Mouse (Mus musculus): ENCODE data around the gene Qsox1. TPM values are rescaled to one million over a fixed set of nuclear protein-coding genes. Genes with fewer than 3 reads are reported as not detected.
A peak's percentile ranks its signal among the peaks of the same experiment; 100 is the strongest.

The Qsox1 gene
- 10 to 100 TPM; 76.5 to 77.4 TPM for total RNA-seq (2021)

DNA sequence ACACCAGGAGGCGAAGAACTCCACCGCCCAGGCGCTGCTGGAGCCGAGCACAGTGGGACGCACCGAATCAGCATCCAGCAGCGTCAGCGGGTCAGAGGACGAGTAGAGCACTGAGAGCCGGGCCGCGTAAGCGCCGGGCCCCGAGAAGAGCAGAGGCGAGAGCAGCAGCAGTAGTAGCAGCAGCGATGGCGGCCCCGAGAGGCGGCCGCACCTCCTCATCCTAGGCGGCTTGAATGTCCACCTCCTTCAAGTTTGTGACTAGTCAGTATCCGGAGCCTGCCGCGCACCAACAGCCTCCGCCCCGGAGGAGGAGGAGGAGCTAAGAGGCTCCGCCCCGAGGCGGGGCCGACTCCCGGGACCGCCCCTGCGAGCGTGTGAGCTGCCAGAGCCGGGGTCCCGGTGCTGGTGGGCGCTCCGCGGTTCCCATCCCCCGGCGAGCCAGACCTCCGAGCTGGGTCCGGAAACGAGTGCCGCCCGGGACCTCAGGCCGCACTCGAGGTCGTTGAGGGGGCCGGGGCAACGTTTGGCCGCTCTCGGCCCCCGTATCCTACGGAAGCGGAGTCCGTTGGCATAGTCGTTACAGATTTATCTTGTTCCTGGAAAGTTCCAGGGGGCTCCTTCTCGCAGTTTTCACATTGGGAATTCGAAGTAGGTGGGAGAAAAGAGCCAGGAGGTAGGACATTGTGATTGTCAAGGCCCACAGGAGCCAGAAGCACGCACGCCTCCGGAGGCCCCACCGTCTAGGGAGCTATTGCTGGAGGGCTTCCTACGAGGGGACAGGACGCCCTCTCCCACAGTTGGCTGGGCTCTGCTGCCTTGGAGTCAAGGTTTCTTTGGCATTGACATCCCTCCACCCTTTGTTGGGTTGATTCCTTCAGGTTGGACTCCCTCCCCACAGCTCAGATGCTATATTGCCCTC, at the start of gene Qsox1:
TSS of gene Qsox1 (minus strand) at position 309 of the 919 bp plus-strand sequence.
- peak; percentile 90 for DNase-seq

DNA sequence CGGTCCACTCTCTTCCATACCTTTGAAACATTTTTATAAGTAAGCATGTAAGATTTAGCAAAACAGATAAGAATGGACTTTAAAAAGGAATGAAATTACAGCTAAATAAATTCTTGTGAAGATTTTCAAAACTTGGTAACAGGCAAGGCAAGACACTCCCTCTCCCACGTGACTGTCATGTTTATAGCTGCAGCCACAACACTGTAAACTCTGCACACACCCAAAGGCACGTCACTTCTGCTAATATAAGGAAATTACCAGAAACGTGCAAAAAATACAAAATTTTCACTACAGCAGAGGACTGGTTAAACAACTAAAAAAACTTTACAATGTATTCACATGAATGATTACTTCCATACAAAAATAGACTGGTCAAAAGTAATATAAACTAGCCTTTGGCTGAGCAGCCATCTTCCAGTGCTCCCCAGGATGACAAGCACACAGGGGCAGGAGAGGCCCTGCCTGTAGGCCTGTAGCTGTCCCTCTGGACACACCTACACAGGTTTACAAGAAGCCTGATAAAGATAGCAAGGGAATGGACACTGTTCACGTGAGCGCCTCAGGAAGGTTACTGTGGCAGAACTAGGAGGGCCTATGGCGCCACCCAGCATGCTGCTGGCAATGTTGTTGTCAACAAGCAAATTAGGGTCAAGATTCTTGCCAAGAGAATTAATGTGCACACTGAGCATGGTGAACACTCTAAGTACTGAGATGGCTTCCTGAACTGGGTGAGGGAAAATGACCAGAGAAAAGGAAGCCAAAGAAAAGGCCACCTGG, 42.4 kb upstream of the Qsox1 start:
- no peak for DNase-seq

DNA sequence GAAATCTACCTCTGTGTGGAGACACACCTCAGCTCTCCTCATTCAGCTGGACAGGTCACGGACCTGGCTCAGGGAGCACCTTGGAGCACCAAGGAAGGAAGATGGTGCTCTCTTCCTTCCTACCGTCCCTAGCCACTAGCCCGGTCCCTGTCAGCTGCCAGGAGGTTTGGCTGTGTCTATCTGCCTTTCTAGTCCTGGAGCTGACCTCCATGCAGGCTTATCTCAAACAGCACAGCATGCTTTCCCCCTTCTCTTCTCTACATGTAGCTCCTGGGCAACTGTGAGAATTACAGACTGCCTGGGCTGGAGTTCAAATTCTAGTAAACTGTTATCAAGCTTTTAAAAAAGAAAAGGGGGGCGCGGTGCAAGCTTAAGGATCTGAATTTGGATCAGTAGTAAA, 40.3 kb upstream of the Qsox1 start:
- no peak for DNase-seq

DNA sequence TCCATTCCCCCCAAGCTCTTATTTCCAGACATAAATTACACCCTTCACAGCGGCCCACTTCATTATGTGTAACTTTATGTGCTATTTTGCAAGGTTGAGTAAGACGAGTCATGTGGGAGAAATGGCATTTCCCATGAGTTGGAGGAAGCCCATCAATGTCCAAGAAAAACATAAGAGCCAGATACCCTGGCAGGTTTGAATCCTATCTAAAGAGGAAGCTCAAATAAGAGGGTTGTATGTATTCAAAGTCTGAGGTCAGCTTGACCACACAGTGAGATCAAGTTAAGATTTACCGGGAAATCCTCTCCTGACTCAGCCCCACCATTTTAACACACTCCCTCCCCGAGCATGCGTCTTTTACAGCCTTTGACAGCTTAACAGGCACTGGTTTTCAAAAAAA, 31.5 kb upstream of the Qsox1 start:
- no peak for DNase-seq

DNA sequence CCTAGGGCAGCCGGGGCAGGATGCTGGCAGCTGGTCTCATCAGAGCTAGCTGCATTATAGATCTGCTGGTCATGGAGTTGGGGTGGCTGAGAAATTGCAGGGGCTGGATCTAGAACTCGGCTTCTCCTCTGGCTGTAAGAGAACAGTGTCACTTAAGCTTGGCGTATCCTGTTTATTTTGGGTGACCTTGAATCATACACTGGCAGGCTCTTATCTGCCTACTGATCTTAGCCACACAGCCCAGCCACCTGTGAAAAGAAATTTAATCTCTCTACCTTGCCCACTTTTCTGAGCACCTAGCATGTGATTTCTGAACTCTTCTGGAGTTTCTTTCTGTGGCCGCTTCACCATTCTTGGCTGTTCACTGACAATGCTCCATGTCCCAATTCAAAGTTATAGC, 30.8 kb upstream of the Qsox1 start:
- no peak for DNase-seq

DNA sequence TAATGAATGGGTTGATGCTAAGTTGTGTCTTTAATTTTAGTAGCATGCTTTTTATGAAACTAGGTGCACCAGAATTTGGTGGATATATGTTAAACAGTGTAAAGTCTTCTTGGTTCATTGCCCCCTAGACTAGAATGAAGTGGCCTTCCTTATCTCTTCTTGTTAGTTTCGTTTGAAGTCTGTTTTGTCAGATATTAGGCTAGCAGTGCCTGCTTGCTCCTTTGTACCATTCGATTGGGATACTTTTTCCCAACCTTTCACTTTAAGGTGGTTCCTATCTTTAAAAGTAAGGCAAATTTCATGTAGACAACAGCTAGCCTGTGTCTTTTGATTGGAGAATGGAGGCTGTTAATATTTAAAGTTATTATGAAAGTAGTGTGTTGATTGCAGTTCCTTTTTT, 23.0 kb upstream of the Qsox1 start:
- no peak for DNase-seq

DNA sequence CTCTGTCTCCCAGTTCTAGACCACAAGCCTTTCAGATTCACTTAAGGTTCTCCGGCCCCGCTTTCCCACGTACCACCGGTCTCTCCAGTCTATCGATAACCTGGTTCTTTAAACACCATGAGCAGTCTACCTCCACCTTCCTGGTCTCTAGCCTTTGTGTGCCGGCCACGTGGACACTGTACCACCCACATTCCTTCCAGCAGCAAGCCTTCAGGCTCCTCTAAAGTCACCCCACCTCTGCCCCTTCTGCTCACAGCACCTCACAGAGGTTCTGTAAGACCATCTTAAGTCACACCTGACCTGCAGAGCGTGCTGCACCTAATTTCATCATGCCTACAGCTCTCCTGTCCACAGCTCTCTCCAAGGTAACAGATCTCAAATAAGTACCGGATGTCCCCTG, 20.9 kb upstream of the Qsox1 start:
- no peak for DNase-seq

DNA sequence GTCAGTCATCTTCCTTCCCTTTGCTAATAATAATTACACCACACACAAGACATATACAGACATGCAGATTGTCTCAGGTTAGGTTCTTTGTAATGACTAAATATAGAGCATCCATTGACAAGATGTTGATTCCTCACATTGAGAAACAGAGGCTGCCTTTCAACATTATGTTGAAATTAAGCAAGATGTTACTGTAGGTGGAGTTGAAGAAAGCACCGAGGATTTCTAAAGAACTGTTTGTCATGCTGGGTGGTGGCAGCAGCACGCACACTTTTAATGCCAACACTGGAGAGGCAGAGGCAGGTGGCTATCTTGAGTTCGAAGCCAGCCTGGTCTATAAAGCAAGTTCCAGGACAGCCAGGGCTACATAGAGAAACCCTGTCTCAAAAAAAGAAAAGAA, 19.3 kb upstream of the Qsox1 start:
- DNase-seq: no peak

DNA sequence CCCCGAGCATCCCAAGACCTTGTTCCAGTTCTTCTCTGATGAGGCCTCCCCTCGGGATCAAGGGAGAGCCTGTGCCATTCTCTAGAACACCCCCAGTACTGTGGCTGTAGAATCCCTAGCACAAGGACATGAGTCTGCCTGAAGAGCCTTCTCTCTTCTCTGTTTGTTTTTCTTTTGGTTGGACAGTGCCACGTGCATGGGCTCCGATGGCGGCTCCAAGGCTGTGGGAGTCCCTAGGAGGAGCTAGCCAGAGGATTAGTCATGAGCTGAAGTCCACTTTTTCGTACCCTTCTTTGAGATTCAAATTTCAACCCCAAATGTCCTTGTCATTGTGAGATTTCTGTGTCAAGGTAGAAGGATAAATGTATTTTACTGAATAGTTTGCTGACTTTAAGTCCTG, 18.2 kb upstream of the Qsox1 start:
- no peak for DNase-seq

DNA sequence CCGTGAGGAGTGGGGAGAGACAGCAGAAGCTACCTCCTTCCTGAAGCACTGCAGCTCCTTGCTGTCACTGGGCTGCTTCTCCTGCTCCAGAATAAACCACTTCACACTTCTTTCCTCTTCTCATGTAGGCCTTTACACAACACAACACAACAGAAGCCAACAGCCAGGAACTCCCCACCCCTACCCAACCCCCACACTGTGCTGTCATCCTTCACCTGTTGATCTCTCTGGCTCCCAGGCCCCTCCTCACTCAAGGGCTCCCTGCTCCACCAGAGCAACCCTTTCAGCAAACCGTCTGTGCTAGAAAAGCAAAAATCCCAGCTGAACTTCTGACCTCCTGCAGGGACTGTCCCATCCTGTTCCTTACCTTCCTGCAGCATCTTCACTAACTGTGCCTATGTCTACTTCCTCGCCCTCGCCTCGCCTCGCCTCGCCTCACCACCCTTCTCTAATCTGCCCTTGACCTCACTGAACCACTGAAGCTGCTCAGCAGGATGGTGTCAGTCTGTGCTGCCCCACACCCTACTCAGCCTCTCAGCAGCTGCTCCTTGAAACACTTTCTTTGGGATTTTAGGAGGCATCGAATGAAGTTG, 15.1 kb upstream of the Qsox1 start:
- DNase-seq: no peak

DNA sequence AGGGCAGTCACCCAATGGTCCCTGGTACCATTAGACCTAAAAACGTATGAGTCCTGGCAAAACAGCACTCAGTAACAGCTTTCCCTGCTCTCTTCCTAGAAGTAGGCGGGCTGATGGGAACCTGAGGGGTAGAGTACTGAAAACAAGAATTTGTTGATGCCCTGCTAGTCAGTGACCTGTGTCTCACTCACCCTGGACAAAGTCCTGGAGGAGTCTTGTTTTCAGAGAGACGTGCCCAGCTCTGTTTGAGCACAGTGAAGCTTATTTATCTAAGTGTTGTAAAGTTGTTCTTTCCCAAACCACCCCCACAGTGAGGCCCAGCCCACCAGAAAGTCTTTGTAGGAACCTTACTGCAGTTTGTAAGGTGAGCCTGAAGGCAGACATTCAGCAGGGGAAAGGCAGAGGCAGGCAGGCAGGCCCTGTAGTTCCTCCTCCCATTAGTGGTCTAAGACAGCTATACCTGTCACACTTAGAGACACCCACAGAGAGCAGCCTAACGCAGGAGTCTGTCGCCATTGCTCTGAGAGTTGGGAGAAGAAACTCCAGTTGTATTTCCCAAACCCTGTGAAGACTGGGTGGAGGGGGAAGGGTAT, 14.2 kb upstream of the Qsox1 start:
- DNase-seq: no peak

DNA sequence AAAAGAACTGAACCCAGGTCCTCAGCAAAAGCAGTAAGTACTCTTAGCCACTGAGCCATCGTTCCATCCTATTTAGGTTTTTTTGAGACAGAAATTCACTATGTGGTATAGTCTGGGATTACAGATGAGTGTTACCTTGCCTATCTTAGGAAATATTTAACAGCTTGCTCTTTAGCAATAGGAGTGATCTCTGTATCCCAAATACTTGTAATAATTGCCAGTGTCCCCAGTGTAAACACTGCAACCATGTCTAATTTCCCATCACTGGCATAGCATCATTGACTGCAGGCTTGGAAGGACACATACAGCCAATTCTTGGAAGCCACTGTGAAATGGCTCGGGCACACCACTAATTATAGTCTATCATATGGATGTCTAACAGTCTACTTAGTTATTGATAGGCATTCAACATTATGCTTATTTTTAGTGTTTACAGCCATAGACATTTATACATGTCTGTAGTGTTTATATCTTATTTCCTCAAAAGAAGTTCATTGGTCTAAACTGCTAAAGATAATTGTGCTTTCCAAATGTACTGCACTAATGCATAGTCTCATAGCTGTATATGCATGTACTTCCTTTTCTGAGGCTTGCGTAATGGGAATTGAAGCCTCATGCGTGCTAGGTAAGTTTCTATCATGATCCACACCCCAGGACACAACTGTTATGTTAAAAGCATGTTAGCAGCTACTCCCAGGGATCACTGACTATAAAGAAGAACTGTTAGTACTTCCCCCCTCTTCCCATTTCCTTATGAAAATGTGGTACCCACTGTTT, 13.4 kb upstream of the Qsox1 start:
- DNase-seq: no peak

DNA sequence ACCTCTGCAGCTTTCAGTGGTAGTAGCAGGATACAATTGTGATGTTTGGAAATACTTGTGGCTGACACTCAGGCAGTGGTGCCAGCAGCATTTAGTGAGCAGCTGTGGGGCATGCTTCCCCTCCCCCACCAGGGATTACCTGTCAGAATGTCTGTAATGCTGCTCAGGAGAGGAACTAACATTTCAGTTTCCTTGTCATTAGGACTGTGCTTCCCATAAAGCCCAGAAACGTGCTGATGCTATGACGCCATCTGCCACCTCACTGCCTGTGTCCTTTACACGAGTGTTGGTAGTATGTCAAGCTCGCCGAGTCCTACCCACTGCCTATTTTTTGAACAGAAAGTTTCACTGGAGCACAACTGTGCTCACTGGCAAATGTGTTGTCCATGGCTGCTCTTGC, 8.0 kb upstream of the Qsox1 start:
- no peak for DNase-seq

DNA sequence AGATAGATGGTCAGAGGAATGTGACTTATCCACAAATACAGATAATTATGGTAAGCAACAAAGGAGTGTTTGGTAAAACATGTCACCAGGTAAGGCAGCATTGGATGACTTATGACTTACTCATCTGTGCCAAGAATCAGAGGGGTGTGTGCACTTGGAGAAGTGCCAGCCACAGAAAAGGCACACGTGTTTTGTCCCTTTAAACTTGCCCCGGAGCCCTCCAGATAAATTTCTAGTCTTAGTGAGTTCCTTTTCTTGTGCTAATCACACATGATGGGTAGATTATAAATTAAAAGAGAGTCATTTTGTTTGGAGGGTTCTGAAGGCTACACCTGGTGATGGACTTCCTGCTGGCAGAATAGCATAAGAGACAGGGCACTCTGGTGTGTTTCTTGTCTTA, 3.5 kb upstream of the Qsox1 start:
- DNase-seq: no peak

DNA sequence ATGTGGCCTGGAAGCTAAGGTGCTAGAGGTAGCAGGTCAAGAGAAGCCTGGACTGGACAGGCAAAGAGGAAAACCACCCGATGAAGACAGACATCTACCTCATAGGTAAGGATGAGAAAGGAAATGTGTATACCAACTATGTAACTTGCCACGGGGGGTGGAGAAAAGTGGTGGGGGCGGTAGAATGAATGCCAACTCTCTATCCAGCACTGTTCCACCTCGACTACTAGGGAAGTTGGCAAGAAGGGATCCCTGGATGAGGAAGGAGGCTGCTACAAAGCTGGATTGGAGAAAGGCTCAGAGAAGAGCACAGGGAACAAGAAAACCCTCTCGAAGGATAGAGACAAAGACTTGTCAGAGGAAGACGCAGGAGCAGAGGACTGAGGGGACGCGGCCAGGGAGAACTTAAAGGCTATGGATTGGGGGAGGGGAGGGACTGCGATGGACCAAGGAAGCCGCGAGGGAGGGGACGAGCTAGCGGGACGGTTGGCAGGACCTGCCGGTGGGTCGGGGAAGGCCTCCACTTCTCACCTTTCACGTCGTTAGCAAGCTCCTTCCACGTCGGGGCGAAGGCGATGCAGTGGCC, 601 bp downstream of the Qsox1 start:
- DNase-seq: no peak

DNA sequence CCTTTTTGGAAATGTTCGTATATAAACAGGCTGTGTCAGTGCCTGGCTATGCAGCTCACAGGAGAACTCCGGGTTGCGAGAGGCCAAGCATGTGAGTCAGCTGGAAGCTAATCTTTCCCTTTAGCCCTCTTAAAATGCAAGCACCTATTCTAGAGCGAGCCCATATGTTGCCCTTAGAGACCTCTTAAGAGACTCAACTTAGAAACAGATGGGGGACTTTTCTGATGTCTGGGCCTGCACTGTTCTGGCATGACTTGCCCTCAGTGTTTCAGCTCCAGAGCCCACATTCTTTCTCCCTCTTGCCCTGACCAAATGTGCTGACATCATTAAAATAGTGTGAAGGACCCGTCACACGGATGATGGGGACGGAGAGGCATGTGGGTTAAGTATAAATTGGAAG, 2.1 kb downstream of the Qsox1 start:
- peak; percentile 44 for DNase-seq

DNA sequence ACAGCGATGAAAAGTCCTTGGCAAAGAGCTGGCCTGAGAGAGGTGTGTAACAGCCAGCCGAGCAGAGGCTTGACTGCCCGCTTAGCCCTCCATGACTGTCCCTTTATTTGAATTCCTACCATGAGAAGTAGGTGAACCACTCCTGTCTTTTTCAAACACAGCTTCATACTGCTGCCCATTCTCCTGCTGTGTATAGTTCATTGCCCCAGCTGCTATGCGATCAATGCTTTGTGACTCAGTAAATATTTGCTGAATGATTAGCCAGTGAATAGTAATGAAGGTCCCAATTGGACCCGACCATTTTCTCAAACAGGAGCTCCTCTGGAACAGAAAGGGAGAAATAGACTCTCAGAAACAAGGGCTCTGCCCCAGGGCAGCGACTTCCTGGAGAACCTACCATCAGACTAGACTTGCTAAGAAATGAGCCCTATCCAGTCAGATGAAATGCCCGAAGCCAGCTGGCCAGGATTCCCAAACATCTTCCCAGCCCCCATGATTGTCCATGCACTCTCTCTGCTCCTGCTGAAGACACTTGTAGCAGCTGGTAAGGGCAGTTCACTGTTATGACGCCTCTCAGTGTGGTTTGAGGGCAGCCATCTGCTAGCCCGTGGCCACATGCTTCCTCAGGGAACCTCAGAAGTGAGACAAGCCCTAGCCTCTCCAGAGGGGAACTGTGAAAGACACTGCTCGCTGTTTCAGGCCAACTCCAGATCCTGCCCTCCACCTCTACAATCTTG, 2.8 kb downstream of the Qsox1 start:
- peak; percentile 59 for DNase-seq

DNA sequence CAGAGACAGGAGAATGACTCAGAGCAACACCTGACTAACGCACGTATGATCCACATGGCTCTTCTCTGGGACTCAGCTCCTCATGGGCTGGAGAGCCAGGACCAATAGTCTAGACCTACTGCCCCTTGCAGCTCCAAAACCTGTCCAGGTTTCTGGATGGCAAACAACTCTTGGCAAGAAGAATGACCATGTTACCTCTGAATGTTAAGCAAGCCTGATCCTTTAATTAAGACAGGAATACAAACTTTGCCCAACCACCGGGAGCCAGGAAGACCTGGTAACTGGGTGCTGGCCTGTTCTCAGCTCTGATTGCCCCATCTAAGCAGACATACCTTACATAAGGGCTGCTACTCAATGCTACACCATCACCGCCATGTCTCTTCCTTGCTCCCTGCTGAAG, 4.4 kb downstream of the Qsox1 start:
- DNase-seq: no peak

DNA sequence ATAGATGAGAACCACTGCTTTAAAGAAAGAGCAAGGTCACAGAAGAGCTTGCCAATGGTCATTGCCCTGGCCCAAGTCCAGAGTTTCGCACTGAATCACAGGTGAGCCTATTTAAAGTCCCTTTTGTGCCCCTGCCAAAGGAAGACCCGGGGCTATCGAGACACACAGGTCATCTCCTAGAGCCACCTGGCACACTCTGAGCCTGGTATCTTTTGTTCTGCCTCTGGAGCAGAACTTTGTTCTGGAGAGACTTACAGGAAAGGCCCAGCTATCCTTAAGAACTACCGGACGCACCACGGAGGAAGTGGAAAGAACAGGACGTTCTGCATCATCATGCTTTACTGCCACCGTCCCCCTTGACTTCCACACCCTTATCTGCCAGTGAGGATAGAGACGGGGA, 7.1 kb downstream of the Qsox1 start:
- no peak for DNase-seq

DNA sequence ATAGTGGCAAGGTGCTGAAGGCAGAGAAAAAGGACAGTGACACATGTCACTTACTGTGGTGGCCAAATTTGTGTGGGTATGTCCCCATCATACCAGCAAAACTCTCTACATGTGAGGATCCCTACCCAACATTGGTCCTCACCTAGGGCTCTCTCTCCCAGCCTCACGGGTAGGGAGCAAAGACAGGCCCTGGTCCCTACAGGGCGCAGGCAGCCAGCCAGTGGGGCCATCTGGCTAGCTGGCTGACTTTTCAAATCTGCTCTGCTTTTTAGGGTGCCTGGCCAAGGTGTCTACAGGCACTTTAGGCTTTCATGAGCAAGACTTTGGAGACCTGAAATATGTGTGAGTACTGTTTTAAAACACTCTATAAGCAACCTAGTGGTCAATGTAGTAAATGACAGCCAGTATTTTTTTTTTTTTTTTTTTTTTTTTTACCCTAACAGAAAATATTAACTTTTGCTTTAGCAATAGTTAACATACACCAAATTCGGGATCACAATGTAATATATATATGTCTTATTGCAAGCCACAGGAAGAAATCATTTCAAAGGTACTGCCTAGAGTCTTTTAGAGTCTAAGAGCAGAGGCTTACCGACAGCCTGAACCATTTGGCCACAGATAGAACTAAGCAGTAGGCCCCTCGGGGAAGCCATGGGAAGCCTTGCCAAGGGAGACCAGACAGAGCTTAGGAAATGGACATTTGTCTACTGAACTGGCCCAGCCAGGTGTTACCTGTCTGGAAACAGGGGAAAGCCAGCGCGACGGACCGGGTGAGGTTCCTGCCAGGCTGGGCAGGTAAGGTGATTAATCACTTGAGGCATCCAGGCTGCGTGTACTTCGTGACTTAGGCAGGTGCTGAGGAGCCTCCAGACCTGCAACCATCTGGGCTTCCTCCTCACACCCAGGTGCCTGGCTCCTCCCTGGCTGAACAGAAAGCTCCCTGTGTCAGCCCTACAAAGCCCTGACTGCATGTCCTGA, 11.4 kb downstream of the Qsox1 start:
- no peak for DNase-seq
